Mouse (Mus musculus) hindbrain, embryonic 14.5 days (tissue): Measurements from ENCODE around the gene Otogl. TPM values are rescaled to one million over a fixed set of nuclear protein-coding genes. Genes with fewer than 3 reads are reported as not detected.

ENCODE experiments used
- ATAC-seq: fragments of 200-750 bp; cut with Nextera tagmentation; 2 replicates; pipeline ENCODE4 v1.8.0; 2017; ENCODE audit warnings: moderate number of reproducible peaks, mild to moderate bottlenecking, moderate TSS enrichment, moderate library complexity; ENCODE audit not compliant: low FRiP score
- DNase-seq: peaks from one replicate; pipeline ENCODE4 v3.0.0-alpha.2; 2015; ENCODE audit warnings: low spot score
- H3K27ac ChIP-seq: fragments of 300-500 bp; sonication (generic); 2 replicates; pipeline ENCODE4 v1.5.1; 2014; ENCODE audit warnings: mild to moderate bottlenecking, moderate library complexity
- H3K27me3 ChIP-seq: fragments of 300-500 bp; sonication (generic); 2 replicates; pipeline ENCODE4 v1.6.1; 2014; ENCODE audit warnings: mild to moderate bottlenecking, low read length, mixed read lengths; ENCODE audit not compliant: control insufficient read depth, insufficient read depth
- H3K36me3 ChIP-seq: fragments of 300-500 bp; sonication (generic); replicated peaks from 2 replicates; pipeline ENCODE4 v1.6.1; 2014; ENCODE audit not compliant: control insufficient read depth, insufficient read depth
- H3K4me1 ChIP-seq: fragments of 300-500 bp; sonication (generic); replicated peaks from 2 replicates; pipeline ENCODE4 v1.6.1; 2014; ENCODE audit warnings: antibody characterized with exemption, low read length, mixed read lengths; ENCODE audit not compliant: control insufficient read depth, insufficient read depth
- H3K4me2 ChIP-seq: fragments of 300-500 bp; sonication (generic); replicated peaks from 2 replicates; pipeline ENCODE4 v1.6.1; 2014; ENCODE audit warnings: mild to moderate bottlenecking, moderate library complexity
- H3K4me3 ChIP-seq: fragments of 300-500 bp; sonication (generic); replicated peaks from 2 replicates; pipeline ENCODE4 v1.5.1; 2014; ENCODE audit warnings: mild to moderate bottlenecking, low read length
- H3K9ac ChIP-seq: fragments of 300-500 bp; sonication (generic); 2 replicates; pipeline ENCODE4 v1.6.1; 2014
- H3K9me3 ChIP-seq: fragments of 300-500 bp; sonication (generic); 2 replicates; pipeline ENCODE4 v1.6.1; 2016; ENCODE audit warnings: low read length; ENCODE audit not compliant: control insufficient read depth
- WGBS: fragments of 180-500 bp; shearing (Covaris S2); extraction: QIAGEN DNeasy Blood & Tissue Kit; methylation state at CpG from one replicate; pipeline ENCODE4 v1.1.7; 2014; 5-methylcytosine and 5-hydroxymethylcytosine counted together
- polyA plus RNA-seq: library from polyadenylated mRNA; unstranded; fragments of >200 nt; fragmentation: Nextera tagmentation; extraction: Ambion mirVana; gene quantifications from 2 replicates; pipeline ENCODE4 v1.2.1, GENCODE M21; 2014

Gene Otogl
- polyA plus RNA-seq, 1 experiment from 2014 or later, result 0.05 TPM

- Histone ChIP-seq H3K9me3 (no peaks in the 10 kb centered on the region), H3K27me3 (no peaks in the 10 kb centered on the region), H3K4me2 (no peak overlapping the region), H3K4me3 (no peak overlapping the region), H3K4me1 (no peaks in the 10 kb centered on the region), H3K9ac (no peak overlapping the region), H3K36me3 (no peaks in the 10 kb centered on the region), H3K27ac (no peak overlapping the region)
- DNase-seq (no peak), ATAC-seq (no peak)
- 89% methylated on average over 10 of the region's 10 CpGs for WGBS
Measured at GRCm38 (mm10) chr10:107794812-107795756, 116.8 kb downstream of the Otogl start.

GRCm38 (mm10) chr10:107792491-107792890, 119.4 kb downstream of the Otogl start:
- no peak for ATAC-seq
- no peak for DNase-seq
- no peaks in the 10 kb centered on the region for H3K4me1 ChIP-seq
- no peaks in the 10 kb centered on the region for H3K36me3 ChIP-seq
- no peak overlapping the region for H3K27ac ChIP-seq
- H3K27me3 ChIP-seq, result no peaks in the 10 kb centered on the region
- no peak overlapping the region for H3K4me2 ChIP-seq
- H3K4me3 ChIP-seq, result no peak overlapping the region
- H3K9ac ChIP-seq, result no peak overlapping the region
- H3K9me3 ChIP-seq, result 0 out of 2 replicates have a peak, but pooled peaks cover 3% of the 10 kb centered on the region
- 85% methylated on average over 3 of the region's 3 CpGs for WGBS

- Histone ChIP-seq H3K4me2 (no peak overlapping the region), H3K4me1 (no peaks in the 10 kb centered on the region), H3K36me3 (no peaks in the 10 kb centered on the region), H3K9ac (no peak overlapping the region), H3K27me3 (no peaks in the 10 kb centered on the region), H3K4me3 (no peak overlapping the region), H3K9me3 (no peaks in the 10 kb centered on the region), H3K27ac (no peak overlapping the region)
- WGBS, result 81% methylated on average over 2 of the region's 2 CpGs
- no peak for ATAC-seq
- DNase-seq, result no peak
Measured at GRCm38 (mm10) chr10:107779548-107779947, 132.4 kb downstream of the Otogl start.

- H3K9me3 ChIP-seq, result no peaks in the 10 kb centered on the region
- DNase-seq (no peak), ATAC-seq (no peak)
- no peak overlapping the region for H3K27ac ChIP-seq
- no peaks in the 10 kb centered on the region for H3K36me3 ChIP-seq
- H3K4me1 ChIP-seq, result no peaks in the 10 kb centered on the region
- H3K27me3 ChIP-seq, result no peaks in the 10 kb centered on the region
- H3K4me2 ChIP-seq, result no peak overlapping the region
- H3K4me3 ChIP-seq, result no peak overlapping the region
- H3K9ac ChIP-seq, result no peak overlapping the region
- WGBS, result 47% methylated on average over 1 of the region's 1 CpGs
Measured at GRCm38 (mm10) chr10:107759624-107760023, 152.3 kb downstream of the Otogl start.

- DNase-seq, result no peak
- 90% methylated on average over 3 of the region's 3 CpGs for WGBS
- no peaks in the 10 kb centered on the region for H3K27me3 ChIP-seq
- H3K9ac ChIP-seq, result no peak overlapping the region
- no peak overlapping the region for H3K4me2 ChIP-seq
- no peak overlapping the region for H3K27ac ChIP-seq
- no peak overlapping the region for H3K4me3 ChIP-seq
- H3K4me1 ChIP-seq, result 0 out of 2 replicates have a peak, but pooled peaks cover 5% of the 10 kb centered on the region
- H3K9me3 ChIP-seq, result no peaks in the 10 kb centered on the region
- H3K36me3 ChIP-seq, result no peaks in the 10 kb centered on the region
- no peak for ATAC-seq
Measured at GRCm38 (mm10) chr10:107753471-107753870, 158.5 kb downstream of the Otogl start.

- H3K4me2 ChIP-seq, result peak overlapping the region; percentile 40
- peak; percentile 76; the same call in 1 of the 2 replicates for ATAC-seq
- no peak overlapping the region for H3K27ac ChIP-seq
- H3K9me3 ChIP-seq, result no peaks in the 10 kb centered on the region
- no peaks in the 10 kb centered on the region for H3K27me3 ChIP-seq
- no peak overlapping the region for H3K9ac ChIP-seq
- DNase-seq, result no peak
- 0 out of 2 replicates have a peak, but pooled peaks cover 5% of the 10 kb centered on the region for H3K4me1 ChIP-seq
- WGBS, result 23% methylated on average over 15 of the region's 15 CpGs
- H3K36me3 ChIP-seq, result no peaks in the 10 kb centered on the region
- no peak overlapping the region for H3K4me3 ChIP-seq
Measured at GRCm38 (mm10) chr10:107752351-107753143, 159.4 kb downstream of the Otogl start.

GRCm38 (mm10) chr10:107751944-107752343, 160.0 kb downstream of the Otogl start:
- Histone ChIP-seq H3K4me1 (0 out of 2 replicates have a peak, but pooled peaks cover 5% of the 10 kb centered on the region), H3K9me3 (no peaks in the 10 kb centered on the region), H3K4me2 (peak overlapping the region; percentile 40), H3K4me3 (no peak overlapping the region), H3K9ac (no peak overlapping the region), H3K27me3 (no peaks in the 10 kb centered on the region), H3K27ac (no peak overlapping the region), H3K36me3 (no peaks in the 10 kb centered on the region)
- 0 out of 2 replicates have a peak, but pooled peaks have one; percentile 31 for ATAC-seq
- WGBS, result 25% methylated on average over 6 of the region's 6 CpGs
- DNase-seq, result no peak

- Histone ChIP-seq H3K27ac (no peak overlapping the region), H3K4me2 (no peak overlapping the region), H3K27me3 (no peaks in the 10 kb centered on the region), H3K4me1 (0 out of 2 replicates have a peak, but pooled peaks cover 5% of the 10 kb centered on the region), H3K9me3 (no peaks in the 10 kb centered on the region), H3K9ac (no peak overlapping the region), H3K4me3 (no peak overlapping the region), H3K36me3 (no peaks in the 10 kb centered on the region)
- ATAC-seq, result no peak
- 20% methylated on average over 5 of the region's 5 CpGs for WGBS
- DNase-seq, result peak; percentile 78
Measured at GRCm38 (mm10) chr10:107747566-107747965, 164.4 kb downstream of the Otogl start.

GRCm38 (mm10) chr10:107746717-107747116, 165.2 kb downstream of the Otogl start:
- no peaks in the 10 kb centered on the region for H3K9me3 ChIP-seq
- H3K9ac ChIP-seq, result no peak overlapping the region
- H3K27me3 ChIP-seq, result no peaks in the 10 kb centered on the region
- H3K4me1 ChIP-seq, result no peaks in the 10 kb centered on the region
- DNase-seq, result no peak
- 24% methylated on average over 9 of the region's 9 CpGs for WGBS
- no peak overlapping the region for H3K27ac ChIP-seq
- no peak overlapping the region for H3K4me3 ChIP-seq
- no peaks in the 10 kb centered on the region for H3K36me3 ChIP-seq
- H3K4me2 ChIP-seq, result peak overlapping the region; percentile 19; the same call in 1 of the 2 replicates
- ATAC-seq, result no peak
